Mouse (Mus musculus): ENCODE data around the gene Smim7.

Smim7 gene

GRCm38 (mm10) chr8:72570633-72571610 lies at the start of gene Smim7:
Gene Smim7, minus strand, starts transcription at chr8:72571088.
- peak; percentile 98 for DNase-seq (ENCODE audit: low spot score)

- no peak for DNase-seq (ENCODE audit: low spot score)
These were observed 19.3 kb upstream of the Smim7 start for GRCm38 (mm10) chr8:72590198-72590597.

DNA sequence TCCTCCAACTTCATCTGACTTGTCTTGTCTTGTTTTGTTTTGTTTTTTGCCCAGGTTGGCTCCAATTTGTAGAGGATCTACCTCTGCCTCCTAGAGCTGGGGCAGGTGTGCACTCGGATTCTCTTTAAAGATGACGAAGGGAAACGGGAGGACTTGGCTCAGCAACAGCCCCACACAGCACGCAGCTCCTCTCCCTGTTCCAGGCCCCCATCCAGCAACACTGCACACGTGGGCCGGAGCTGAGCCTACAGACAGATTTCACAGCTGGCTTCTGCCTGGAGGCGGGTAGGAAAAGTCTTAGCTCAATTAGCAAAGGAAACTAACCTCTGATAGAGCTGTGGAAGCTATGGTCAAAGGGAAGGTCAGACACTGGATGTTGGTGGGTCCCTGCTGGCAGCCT lies 18.4 kb upstream of the Smim7 start:
- no peak for DNase-seq (ENCODE audit: low spot score)

- DNase-seq (ENCODE audit: low spot score): no peak
These were observed 18.0 kb upstream of the Smim7 start for GRCm38 (mm10) chr8:72588865-72589264.

DNA sequence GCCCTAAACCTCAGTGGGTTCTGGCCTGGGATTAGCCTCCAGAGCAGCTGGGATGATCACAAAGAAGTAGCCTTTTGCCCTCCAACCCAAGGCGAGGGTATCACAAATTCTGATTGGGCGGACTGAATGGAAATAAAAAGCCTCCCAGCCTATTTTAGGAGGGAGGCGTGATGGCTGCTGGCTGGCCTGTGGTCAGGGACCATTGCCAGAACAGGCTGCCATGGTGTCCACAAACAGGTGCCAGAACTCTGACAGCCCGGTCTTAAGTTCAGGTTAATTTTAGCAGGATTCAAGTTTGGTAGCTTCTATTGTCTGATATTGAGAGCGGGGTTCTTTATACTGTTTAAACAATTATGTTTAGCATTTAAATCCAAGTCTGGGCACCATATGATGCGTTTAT lies 16.9 kb upstream of the Smim7 start:
- no peak for DNase-seq (ENCODE audit: low spot score)

DNA sequence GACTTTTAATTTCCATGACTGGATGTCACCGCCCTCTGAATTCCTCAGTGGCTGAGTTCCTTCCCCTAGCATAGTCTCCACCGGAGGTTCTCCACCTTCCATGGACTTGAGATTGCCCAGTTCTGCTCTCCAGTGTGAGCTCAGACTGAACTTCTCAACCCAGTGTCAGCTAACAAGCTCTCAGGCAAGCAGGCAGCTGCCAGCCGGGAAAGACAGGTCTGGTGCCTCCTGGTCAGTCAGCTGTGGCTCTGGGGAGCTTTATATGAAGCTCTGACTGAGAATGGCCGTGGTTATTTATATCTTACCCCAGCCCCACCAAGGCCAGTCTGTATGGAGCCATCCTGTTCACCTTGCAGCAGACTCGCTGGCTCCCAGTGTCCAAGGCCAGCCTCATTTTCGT lies 13.5 kb upstream of the Smim7 start:
- no peak for DNase-seq (ENCODE audit: low spot score)

DNA sequence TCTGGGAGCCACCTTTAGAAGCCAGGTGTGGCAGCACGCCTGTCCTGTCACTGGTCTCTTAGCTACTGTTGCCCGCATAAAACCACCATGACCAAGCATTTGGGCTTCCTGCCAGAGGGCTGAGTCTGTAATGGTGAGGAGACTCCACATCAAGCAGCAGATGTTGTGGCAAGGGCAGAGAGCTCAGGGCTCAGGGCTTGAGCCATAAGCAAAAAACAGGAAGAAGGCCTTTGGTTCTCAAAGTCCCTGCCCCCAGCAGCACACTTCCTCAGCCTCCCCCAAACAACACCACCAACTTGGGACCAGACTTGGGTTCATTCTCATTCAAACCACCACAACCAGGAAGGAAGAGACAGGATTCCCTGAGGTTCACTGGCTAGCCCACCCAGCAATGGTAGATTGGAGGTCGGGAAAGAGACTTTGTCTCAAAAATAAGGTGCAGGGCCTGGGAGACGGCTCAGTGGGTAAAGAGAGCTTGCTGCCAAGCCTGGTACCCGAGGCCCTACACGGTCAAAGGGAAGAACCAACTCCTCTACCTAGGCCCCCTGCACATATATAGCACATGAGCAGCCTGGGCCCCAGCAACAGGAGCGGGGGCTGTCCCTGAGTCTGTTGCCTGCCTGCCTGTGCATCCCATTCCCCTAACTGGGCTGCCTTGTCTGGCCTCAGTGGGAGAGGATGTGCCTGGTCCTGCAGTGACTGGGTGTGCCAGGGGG lies 12.3 kb upstream of the Smim7 start:
- DNase-seq (ENCODE audit: low spot score): peak; percentile 81

- DNase-seq (ENCODE audit: low spot score): no peak
These were observed 8.5 kb upstream of the Smim7 start for GRCm38 (mm10) chr8:72579374-72579773.

GRCm38 (mm10) chr8:72577941-72578340 lies 7.1 kb upstream of the Smim7 start:
- no peak for DNase-seq (ENCODE audit: low spot score)

GRCm38 (mm10) chr8:72577266-72577665 lies 6.4 kb upstream of the Smim7 start:
- no peak for DNase-seq (ENCODE audit: low spot score)

- no peak for DNase-seq (ENCODE audit: low spot score)
These were observed 5.0 kb upstream of the Smim7 start for GRCm38 (mm10) chr8:72575915-72576314.

GRCm38 (mm10) chr8:72573450-72573849 lies 2.6 kb upstream of the Smim7 start:
- no peak for DNase-seq (ENCODE audit: low spot score)

- peak; percentile 14 for DNase-seq (ENCODE audit: low spot score)
These were observed 1.6 kb upstream of the Smim7 start for GRCm38 (mm10) chr8:72572507-72572906.

- peak; percentile 76 for DNase-seq (ENCODE audit: low spot score)
These were observed 954 bp upstream of the Smim7 start, which contains the start of gene Tmem38a for GRCm38 (mm10) chr8:72571611-72572473. Gene Tmem38a, plus strand, starts transcription at chr8:72572055.

DNA sequence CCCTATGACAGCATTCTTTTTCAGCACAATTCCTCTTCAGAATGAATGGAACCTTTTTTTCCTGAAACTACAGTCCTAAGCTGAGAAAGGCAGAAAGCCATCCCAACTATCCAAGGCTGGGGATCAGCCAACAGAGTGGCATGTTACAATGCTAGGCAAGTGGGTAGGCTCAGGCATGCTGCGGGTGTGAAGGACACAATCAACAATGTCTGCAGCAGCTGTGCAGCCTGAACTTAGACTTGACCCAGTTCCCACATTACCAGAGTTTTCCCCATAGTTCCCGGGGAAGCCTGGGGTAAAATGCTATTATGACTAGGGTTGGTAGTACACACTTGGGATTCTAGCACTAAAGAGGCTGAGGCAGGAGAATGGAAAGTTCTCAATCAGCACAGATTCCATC lies 4.9 kb downstream of the Smim7 start:
- DNase-seq (ENCODE audit: low spot score): no peak

- DNase-seq (ENCODE audit: low spot score): no peak
These were observed 9.7 kb downstream of the Smim7 start for GRCm38 (mm10) chr8:72561111-72561689.

DNA sequence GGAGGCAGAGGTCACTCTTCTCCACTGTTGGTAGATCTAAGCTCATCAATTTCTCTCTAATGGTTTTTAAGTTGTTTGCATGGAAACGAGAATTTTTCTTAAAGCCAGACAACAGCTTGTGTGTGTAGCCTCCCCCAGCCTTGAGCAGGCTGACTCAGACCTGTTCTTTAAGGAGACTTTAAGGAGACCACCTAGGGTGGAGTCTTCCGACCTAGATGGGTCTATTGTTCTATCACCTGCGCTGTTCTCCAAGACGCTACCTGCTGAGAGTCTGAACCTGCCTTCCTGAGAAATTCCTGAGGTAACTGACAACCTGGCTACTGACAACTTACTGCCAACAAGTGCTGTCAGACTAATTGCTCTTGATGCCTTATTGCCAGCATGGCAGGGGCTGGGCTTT lies 15.1 kb downstream of the Smim7 start:
- DNase-seq (ENCODE audit: low spot score): no peak

DNA sequence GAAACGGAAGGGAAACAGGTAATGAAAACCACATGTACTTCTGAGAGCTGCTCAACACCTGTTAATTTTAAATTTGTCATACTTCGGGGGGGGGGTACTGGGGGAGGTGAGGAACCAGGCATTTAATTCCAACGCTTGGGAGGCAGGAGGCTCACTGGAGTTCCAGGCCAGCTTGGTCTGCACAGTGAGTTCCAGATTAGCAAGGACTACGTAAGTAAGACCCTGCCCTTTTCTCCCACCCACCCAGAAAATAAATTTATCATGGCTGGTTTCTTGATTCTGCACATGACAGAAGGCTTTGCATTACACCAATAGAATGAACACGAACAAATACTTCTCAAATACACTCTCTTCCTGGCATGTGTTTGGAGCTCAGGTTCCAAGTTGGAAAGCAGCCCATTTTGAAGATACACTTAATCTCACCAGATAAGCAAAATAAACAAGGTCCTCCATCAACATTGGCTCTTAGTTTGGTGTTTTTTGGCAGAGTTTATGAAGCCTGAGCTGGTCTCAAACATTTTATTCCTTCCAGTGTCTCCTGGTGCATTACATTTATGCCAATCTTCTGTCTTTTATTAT lies 21.5 kb downstream of the Smim7 start:
- peak; percentile 21 for DNase-seq (ENCODE audit: low spot score)

DNA sequence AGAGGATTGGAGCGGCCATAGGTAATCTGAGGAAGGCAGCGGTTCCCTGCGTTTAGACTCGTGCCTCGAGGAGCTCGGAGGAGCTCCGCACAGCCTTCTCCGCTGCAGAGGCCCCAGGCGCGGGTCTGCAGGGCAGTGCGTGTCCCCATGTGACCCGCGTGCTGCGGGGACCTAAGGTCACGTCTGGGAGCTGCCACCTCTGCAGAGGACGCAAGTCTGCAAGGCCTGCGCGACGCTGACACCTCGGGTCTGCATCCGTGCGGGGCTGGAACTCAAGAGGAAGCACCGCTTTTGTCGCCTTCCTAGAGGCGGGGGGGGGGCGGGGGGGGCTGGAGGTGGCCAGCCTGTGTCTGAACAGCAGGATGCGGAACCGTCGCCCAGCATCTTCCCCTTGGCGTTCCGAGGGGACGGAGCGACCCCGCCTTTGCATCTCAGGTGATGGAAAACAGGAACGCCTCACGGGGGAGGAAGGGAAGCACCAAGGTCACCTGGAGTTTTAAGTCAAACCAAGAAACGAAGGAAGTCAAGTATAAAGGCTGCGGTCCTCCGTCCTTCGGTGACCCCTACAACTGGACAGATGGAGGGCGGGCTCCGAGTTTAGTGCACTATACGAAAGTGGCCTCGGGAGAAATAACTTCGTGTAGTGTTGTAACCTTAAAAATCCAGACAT lies 22.1 kb downstream of the Smim7 start:
- DNase-seq (ENCODE audit: low spot score): no peak

- peak; percentile 98 for DNase-seq (ENCODE audit: low spot score)
These were observed 22.9 kb downstream of the Smim7 start, which contains the start of gene Med26 for GRCm38 (mm10) chr8:72547802-72548643. Gene Med26, minus strand, starts transcription at chr8:72548270.

All from MN1 (cell line).